Mouse (Mus musculus): ENCODE results near the gene Zfp704.

DNA sequence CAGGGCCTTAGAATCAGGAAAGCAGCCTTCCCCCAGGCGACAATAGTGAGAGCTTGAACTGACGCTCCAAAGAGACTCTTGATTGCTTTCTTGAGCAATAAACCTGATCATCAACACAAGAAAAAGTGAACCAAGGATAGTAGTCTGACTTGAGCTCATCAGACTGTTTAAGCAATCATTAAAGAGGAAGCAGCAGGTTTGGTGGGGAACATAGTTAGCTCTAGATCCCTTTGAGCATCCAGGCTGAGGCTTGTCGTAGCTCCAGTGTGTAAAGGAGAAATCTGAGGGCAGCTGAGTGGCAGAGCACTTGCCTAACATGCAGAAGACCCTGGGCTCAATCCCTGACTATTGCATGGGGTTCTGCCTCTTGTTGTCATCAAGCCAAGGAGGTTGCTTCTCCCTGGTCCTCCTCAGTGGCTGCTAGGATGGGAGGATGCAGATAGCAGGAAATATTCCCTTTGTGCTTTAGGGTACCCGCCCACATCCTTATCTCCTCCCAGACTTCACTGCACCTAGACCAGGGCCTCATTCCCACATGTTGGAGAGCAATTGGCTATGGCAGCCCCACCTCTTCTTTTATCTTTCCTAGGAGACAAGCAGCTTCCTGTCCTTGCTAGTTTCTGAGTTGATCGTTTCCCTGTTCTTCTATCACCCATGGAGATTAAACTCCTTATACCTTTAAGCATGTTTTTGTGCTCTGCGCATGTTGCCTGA, 9.8 kb upstream of the Zfp704 start:
- TF ChIP-seq POLR2A (IDR thresholded peaks at IDR 0.05; ENCODE audit: borderline replicate concordance, extremely low read depth, low read depth, low read length) (no peak), CTCF (IDR thresholded peaks at IDR 0.05; ENCODE audit: insufficient read depth, low read length) (no peak)
